Mouse (Mus musculus): ENCODE data around the gene Nudc. TPM values are rescaled to one million over a fixed set of nuclear protein-coding genes. Genes with fewer than 3 reads are reported as not detected.
"Not testable (repeated sequence)": the region's sequence is repeated elsewhere in the genome, so short reads cannot be mapped to it uniquely, and the experiment has no call there.

The Nudc gene
- polyA plus RNA-seq, 1 experiment from 2014 or later = 259 TPM

- Histone ChIP-seq H3K36me3 (ENCODE audit: control insufficient read depth, insufficient read depth) (no peaks in the 10 kb centered on the region), H3K27me3 (replicated peaks; ENCODE audit: control insufficient read depth, insufficient read depth, low read length) (peaks cover 12% of the 10 kb centered on the region), H3K4me1 (replicated peaks; ENCODE audit: control insufficient read depth, insufficient read depth, low read length) (peaks cover 11% of the 10 kb centered on the region), H3K27ac (ENCODE audit: low read length) (no peak overlapping the region), H3K4me3 (replicated peaks; ENCODE audit: low read length) (no peak overlapping the region), H3K4me2 (ENCODE audit: low read length) (no peak overlapping the region), H3K9me3 (ENCODE audit: control insufficient read depth, low read length) (no peaks in the 10 kb centered on the region), H3K9ac (replicated peaks; ENCODE audit: low read depth, low read length) (no peak overlapping the region)
- WGBS = 11% methylated on average over 8 of the region's 8 CpGs
- ATAC-seq = peak; percentile 64; the same call in 1 of the 2 replicates
Measured at GRCm38 (mm10) chr4:133512972-133513371, 32.8 kb downstream of the Nudc start.

DNA sequence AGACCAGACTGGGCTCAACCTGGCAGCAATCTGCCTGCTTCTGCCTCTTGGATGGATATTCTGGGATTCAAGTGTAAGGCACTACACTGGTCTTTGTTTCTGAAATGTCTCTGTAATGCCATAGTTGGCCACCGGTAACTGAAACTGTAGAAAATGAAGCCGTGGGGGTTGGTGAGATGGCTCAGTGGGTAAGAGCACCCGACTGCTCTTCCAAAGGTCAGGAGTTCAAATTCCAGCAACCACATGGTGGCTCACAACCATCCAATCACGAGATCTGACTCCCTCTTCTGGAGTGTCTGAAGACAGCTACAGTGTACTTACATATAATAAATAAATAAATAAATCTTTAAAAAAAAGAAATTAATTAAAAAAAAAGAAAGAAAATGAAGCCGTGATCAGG, 33.3 kb downstream of the Nudc start:
- ATAC-seq; H3K9me3 ChIP-seq (ENCODE audit: control insufficient read depth, low read length); H3K27ac ChIP-seq (ENCODE audit: low read length); H3K4me3 ChIP-seq (replicated peaks; ENCODE audit: low read length); H3K4me2 ChIP-seq (ENCODE audit: low read length); H3K9ac ChIP-seq (replicated peaks; ENCODE audit: low read depth, low read length); H3K36me3 ChIP-seq (ENCODE audit: control insufficient read depth, insufficient read depth); H3K27me3 ChIP-seq (replicated peaks; ENCODE audit: control insufficient read depth, insufficient read depth, low read length): not testable (repeated sequence)
- H3K4me1 ChIP-seq (replicated peaks; ENCODE audit: control insufficient read depth, insufficient read depth, low read length) = peaks cover 11% of the 10 kb centered on the region
- WGBS = 59% methylated on average over 4 of the region's 5 CpGs

DNA sequence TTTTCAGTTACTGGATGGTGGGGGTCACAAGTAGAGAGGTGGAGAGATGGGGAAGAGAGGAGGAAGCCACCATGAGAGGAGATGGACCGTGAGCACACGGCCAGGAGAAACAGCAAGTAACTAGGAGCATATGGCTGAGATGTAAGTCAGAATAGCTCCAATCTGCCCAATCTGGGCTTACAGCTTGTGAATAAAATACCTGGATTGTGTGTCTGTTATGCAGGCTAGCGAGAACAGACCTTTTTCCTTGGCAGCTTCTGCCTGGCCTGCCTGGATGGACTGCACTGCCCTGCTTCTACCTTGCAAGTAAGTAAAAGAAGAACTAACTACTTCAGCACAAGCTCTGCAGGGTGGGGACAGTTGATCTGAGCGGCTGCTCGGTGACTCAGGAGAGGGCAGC, 34.7 kb downstream of the Nudc start:
- no peak overlapping the region for H3K27ac ChIP-seq (ENCODE audit: low read length)
- H3K36me3 ChIP-seq (ENCODE audit: control insufficient read depth, insufficient read depth) = no peaks in the 10 kb centered on the region
- H3K4me3 ChIP-seq (replicated peaks; ENCODE audit: low read length) = no peak overlapping the region
- 61% methylated on average over 5 of the region's 5 CpGs for WGBS
- ATAC-seq = no peak
- H3K4me1 ChIP-seq (replicated peaks; ENCODE audit: control insufficient read depth, insufficient read depth, low read length) = peaks cover 11% of the 10 kb centered on the region
- H3K9ac ChIP-seq (replicated peaks; ENCODE audit: low read depth, low read length) = no peak overlapping the region
- no peaks in the 10 kb centered on the region for H3K9me3 ChIP-seq (ENCODE audit: control insufficient read depth, low read length)
- H3K27me3 ChIP-seq (replicated peaks; ENCODE audit: control insufficient read depth, insufficient read depth, low read length) = no peaks in the 10 kb centered on the region
- H3K4me2 ChIP-seq (ENCODE audit: low read length) = no peak overlapping the region

DNA sequence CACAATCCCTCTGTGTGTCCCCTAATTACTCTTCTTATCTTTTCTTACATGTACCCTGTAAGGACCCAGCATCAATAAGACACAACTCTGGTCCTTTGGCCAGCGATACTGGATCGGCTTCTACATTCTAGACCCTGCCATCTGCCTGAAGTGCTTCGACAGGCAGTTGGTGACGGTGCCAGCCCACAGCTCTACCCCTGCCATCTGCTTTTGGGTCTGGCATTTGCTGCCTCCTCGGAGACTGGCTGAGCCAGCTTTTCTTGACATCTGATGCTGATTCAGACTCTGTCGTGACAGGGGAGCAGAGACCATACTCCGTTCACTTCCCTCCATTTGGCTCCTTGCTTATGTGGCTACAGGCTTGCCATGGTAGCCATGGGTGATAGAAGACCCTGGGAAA, 36.8 kb downstream of the Nudc start:
- WGBS = 50% methylated on average over 7 of the region's 7 CpGs
- no peak overlapping the region for H3K9ac ChIP-seq (replicated peaks; ENCODE audit: low read depth, low read length)
- no peaks in the 10 kb centered on the region for H3K36me3 ChIP-seq (ENCODE audit: control insufficient read depth, insufficient read depth)
- H3K27me3 ChIP-seq (replicated peaks; ENCODE audit: control insufficient read depth, insufficient read depth, low read length) = no peaks in the 10 kb centered on the region
- H3K27ac ChIP-seq (ENCODE audit: low read length) = peak overlapping the region; percentile 81
- H3K4me2 ChIP-seq (ENCODE audit: low read length) = no peak overlapping the region
- no peak overlapping the region for H3K4me3 ChIP-seq (replicated peaks; ENCODE audit: low read length)
- H3K4me1 ChIP-seq (replicated peaks; ENCODE audit: control insufficient read depth, insufficient read depth, low read length) = peaks cover 20% of the 10 kb centered on the region
- ATAC-seq = peak; percentile 90
- H3K9me3 ChIP-seq (ENCODE audit: control insufficient read depth, low read length) = no peaks in the 10 kb centered on the region

- no peak for ATAC-seq
- no peak overlapping the region for H3K27ac ChIP-seq (ENCODE audit: low read length)
- H3K9ac ChIP-seq (replicated peaks; ENCODE audit: low read depth, low read length) = no peak overlapping the region
- H3K9me3 ChIP-seq (ENCODE audit: control insufficient read depth, low read length) = no peaks in the 10 kb centered on the region
- H3K4me1 ChIP-seq (replicated peaks; ENCODE audit: control insufficient read depth, insufficient read depth, low read length) = peaks cover 20% of the 10 kb centered on the region
- WGBS = 83% methylated on average over 5 of the region's 5 CpGs
- H3K36me3 ChIP-seq (ENCODE audit: control insufficient read depth, insufficient read depth) = no peaks in the 10 kb centered on the region
- no peak overlapping the region for H3K4me2 ChIP-seq (ENCODE audit: low read length)
- peaks cover 2% of the 10 kb centered on the region; the same call in 1 of the 2 replicates for H3K27me3 ChIP-seq (replicated peaks; ENCODE audit: control insufficient read depth, insufficient read depth, low read length)
- no peak overlapping the region for H3K4me3 ChIP-seq (replicated peaks; ENCODE audit: low read length)
Measured at GRCm38 (mm10) chr4:133506573-133506972, 39.2 kb downstream of the Nudc start.

GRCm38 (mm10) chr4:133504755-133505485, 40.9 kb downstream of the Nudc start:
- 61% methylated on average over 9 of the region's 9 CpGs for WGBS
- no peak overlapping the region for H3K27ac ChIP-seq (ENCODE audit: low read length)
- H3K27me3 ChIP-seq (replicated peaks; ENCODE audit: control insufficient read depth, insufficient read depth, low read length) = peaks cover 12% of the 10 kb centered on the region
- H3K4me2 ChIP-seq (ENCODE audit: low read length) = no peak overlapping the region
- H3K4me1 ChIP-seq (replicated peaks; ENCODE audit: control insufficient read depth, insufficient read depth, low read length) = peaks cover 17% of the 10 kb centered on the region
- no peak for ATAC-seq
- H3K9me3 ChIP-seq (ENCODE audit: control insufficient read depth, low read length) = no peaks in the 10 kb centered on the region
- H3K9ac ChIP-seq (replicated peaks; ENCODE audit: low read depth, low read length) = no peak overlapping the region
- no peak overlapping the region for H3K4me3 ChIP-seq (replicated peaks; ENCODE audit: low read length)
- H3K36me3 ChIP-seq (ENCODE audit: control insufficient read depth, insufficient read depth) = no peaks in the 10 kb centered on the region

DNA sequence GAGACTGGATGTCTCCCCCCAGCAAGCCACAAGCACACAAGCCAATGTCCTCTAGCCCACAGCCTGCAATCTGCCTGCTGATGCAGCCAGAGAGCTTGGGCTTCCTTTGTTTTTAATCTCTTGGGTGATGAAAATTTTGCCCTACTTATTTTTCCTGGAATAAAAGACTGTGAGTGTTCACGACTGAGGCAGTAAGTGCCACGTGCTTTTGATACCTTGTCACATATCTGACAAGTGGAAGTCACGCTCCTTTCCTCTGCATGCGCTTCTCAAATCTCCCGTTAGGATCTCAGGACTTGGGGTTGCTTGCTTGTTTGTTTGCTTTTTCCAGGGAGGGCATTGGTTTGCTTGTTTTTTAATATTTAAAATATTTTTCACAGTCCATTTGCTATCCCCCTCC, 41.5 kb downstream of the Nudc start:
- WGBS = 47% methylated on average over 5 of the region's 5 CpGs
- no peak overlapping the region for H3K4me2 ChIP-seq (ENCODE audit: low read length)

DNA sequence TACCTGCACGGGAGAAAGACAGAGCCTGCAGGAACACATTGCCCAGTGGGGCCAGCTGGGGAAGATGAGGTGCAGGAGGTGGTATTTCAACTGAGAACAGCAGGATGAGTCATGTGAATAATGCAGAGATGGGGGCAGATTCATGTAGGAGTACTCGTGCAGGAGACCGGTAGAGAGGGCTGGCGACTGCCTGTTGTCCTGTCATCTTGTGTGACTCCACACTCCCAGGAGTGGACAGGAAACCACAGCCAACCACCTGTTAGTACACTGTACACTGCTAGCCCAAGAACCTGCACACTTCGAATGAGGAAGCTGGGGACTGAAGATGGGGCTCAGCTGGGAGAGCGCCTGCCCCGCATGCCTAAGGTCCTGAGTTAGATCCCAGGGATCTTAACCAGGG, 44.3 kb downstream of the Nudc start:
- no peak overlapping the region for H3K27ac ChIP-seq (ENCODE audit: low read length)
- H3K9ac ChIP-seq (replicated peaks; ENCODE audit: low read depth, low read length) = no peak overlapping the region
- WGBS = 59% methylated on average over 7 of the region's 7 CpGs
- peaks cover 36% of the 10 kb centered on the region for H3K27me3 ChIP-seq (replicated peaks; ENCODE audit: control insufficient read depth, insufficient read depth, low read length)
- no peak overlapping the region for H3K4me3 ChIP-seq (replicated peaks; ENCODE audit: low read length)
- no peak for ATAC-seq
- peaks cover 26% of the 10 kb centered on the region for H3K4me1 ChIP-seq (replicated peaks; ENCODE audit: control insufficient read depth, insufficient read depth, low read length)
- H3K9me3 ChIP-seq (ENCODE audit: control insufficient read depth, low read length) = no peaks in the 10 kb centered on the region
- H3K4me2 ChIP-seq (ENCODE audit: low read length) = no peak overlapping the region
- H3K36me3 ChIP-seq (ENCODE audit: control insufficient read depth, insufficient read depth) = no peaks in the 10 kb centered on the region

More for the DNA sequence above, 41.5 kb downstream of the Nudc start:
- Histone ChIP-seq H3K4me3 (replicated peaks; ENCODE audit: low read length) (no peak overlapping the region), H3K4me1 (replicated peaks; ENCODE audit: control insufficient read depth, insufficient read depth, low read length) (peaks cover 17% of the 10 kb centered on the region), H3K36me3 (ENCODE audit: control insufficient read depth, insufficient read depth) (no peaks in the 10 kb centered on the region), H3K27me3 (replicated peaks; ENCODE audit: control insufficient read depth, insufficient read depth, low read length) (peaks cover 18% of the 10 kb centered on the region), H3K27ac (ENCODE audit: low read length) (no peak overlapping the region), H3K9ac (replicated peaks; ENCODE audit: low read depth, low read length) (no peak overlapping the region), H3K9me3 (ENCODE audit: control insufficient read depth, low read length) (no peaks in the 10 kb centered on the region)
- ATAC-seq = no peak

DNA sequence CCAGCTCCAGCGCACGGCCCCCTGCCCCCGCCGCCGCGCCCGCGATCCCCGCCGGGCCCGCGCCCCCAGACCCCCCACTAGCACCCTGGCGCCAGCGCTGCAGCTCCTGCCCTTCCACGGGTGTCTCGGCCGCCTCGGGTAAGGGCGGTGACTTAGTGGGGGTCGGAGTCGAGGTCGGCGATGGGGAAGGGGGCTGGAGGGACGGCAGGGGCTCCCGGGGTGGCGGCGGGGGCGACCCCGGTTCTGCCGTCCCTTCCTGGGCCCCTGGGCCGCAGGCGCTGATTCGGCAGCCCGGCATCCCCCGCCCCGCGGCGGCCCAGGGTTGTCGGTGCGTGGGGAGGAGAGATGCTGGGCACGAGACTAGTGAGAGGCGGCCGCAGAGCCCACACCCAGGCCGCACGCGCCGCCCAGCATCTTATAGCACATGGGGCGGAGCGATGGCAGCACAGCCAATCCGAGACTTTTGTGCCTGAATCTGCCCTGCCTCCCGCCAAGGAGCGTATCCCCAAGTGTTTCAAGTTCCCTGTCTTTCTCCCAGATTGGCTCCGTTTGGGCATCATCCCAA, 47.6 kb downstream of the Nudc start, which contains the start of gene Trnp1:
Trnp1 (minus strand) TSS at position 391 of the 565 bp plus-strand sequence.
- H3K9ac ChIP-seq (replicated peaks; ENCODE audit: low read depth, low read length) = peak within 1 kb of the TSS; percentile 73
- 0% methylated on average over 47 of the region's 53 CpGs for WGBS
- peaks cover 48% of the 10 kb centered on the region for H3K27me3 ChIP-seq (replicated peaks; ENCODE audit: control insufficient read depth, insufficient read depth, low read length)
- ATAC-seq = peak; percentile 96
- no peaks in the 10 kb centered on the region for H3K36me3 ChIP-seq (ENCODE audit: control insufficient read depth, insufficient read depth)
- H3K4me3 ChIP-seq (replicated peaks; ENCODE audit: low read length) = peak within 1 kb of the TSS; percentile 74
- H3K4me1 ChIP-seq (replicated peaks; ENCODE audit: control insufficient read depth, insufficient read depth, low read length) = peaks cover 27% of the 10 kb centered on the region
- peak within 1 kb of the TSS; percentile 98 for H3K4me2 ChIP-seq (ENCODE audit: low read length)
- no peaks in the 10 kb centered on the region for H3K9me3 ChIP-seq (ENCODE audit: control insufficient read depth, low read length)
- H3K27ac ChIP-seq (ENCODE audit: low read length) = no peak within 1 kb of the TSS

All from forebrain, embryonic 16.5 days (tissue).